Comparison of ENCODE assay signal across 15 mouse cellular contexts in the genomic region with DNA sequence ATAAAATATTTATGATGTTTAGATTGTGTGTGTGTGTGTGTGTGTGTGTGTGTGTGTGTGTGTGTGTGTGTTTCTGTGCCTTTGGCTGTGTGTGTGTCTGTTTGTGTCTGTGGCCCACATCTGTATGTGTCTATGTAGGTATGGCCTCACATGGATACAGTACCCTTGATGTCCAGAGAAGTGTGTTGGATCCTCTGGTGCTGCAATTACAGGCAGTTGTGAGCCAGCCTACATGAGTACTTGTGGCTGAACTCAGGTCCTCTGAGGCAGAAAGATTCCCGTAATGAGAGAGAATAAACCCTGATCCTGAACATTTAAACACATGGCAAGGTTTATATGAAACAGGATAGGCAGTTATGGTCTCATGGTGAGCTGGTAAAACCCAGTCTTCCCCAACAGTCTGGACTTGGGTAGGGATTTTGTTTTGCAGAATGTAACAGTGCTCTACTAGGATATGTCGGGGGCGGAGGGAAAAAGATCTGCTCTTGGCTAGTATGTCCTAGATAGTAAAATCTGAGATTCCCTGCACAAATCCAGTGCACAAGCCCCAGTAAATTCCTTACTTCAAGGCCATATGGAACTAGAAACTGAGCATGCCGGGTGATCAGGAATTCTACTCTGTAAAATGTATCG.
"Had no signal": no experiment of that assay in that cellular context is flagged by ENCODE, and none has a peak within 500 bp of the region (broad histone marks: within the 10 kb centered on the region; RNA-seq: fewer than 3 reads in every experiment).

No protein-coding gene starts in this region.

- H3K9me3 ChIP-seq: intestine, embryonic 15.5 days; liver, embryonic 12.5 days; midbrain, embryonic 10.5 days had no signal

- H3K9ac ChIP-seq: intestine, embryonic 15.5 days; liver, embryonic 12.5 days; lung, embryonic 14.5 days had no signal

- H3K36me3 ChIP-seq: intestine, embryonic 15.5 days; liver, embryonic 12.5 days; midbrain, embryonic 10.5 days had no signal

- H3K27me3 ChIP-seq: intestine, embryonic 15.5 days; liver, embryonic 12.5 days had no signal

- DNase-seq: kidney, adult 18-20 months; kidney, postnatal 36 days; layer of hippocampus, adult 9-11 months; left cerebral cortex, postnatal 4 days; lung, embryonic 14.5 days; lung, postnatal 10 days; lung, postnatal 4 days; midbrain, embryonic 14.5 days; right cerebral cortex, postnatal 4 days; spleen, adult 18-20 months; thymus, postnatal 36 days had no signal

- H3K4me2 ChIP-seq: intestine, embryonic 15.5 days; liver, embryonic 12.5 days; lung, embryonic 14.5 days had no signal

- H3K27ac ChIP-seq: intestine, embryonic 15.5 days; liver, embryonic 12.5 days; midbrain, embryonic 10.5 days had no signal

- ATAC-seq: intestine, embryonic 15.5 days; liver, embryonic 12.5 days had no signal

- H3K4me1 ChIP-seq: intestine, embryonic 15.5 days; liver, embryonic 12.5 days; midbrain, embryonic 10.5 days had no signal

- H3K4me3 ChIP-seq: intestine, embryonic 15.5 days; liver, embryonic 12.5 days; midbrain, embryonic 10.5 days; myocyte had no signal
